Mouse (Mus musculus) G1E (cell line): ENCODE results near the gene Gprc5a.

ENCODE experiments used
- CTCF ChIP-seq: IDR thresholded peaks from 2 replicates; pipeline ENCODE4 v1.5.1; 2012; ENCODE audit warnings: low read depth, low read length, inconsistent platforms, mixed read lengths
- GATA1 ChIP-seq: IDR thresholded peaks from 2 replicates; pipeline ENCODE4 v1.6.1; 2012; ENCODE audit warnings: borderline replicate concordance, low read length, inconsistent platforms, mixed read lengths
- GATA2 ChIP-seq: IDR thresholded peaks from 2 replicates; pipeline ENCODE4 v1.6.1; 2012; ENCODE audit warnings: low read depth, low read length, inconsistent platforms, borderline replicate concordance
- POLR2AphosphoS5 ChIP-seq: IDR thresholded peaks from 2 replicates; pipeline ENCODE4 v1.6.1; 2012; ENCODE audit warnings: low read depth, low read length, inconsistent platforms; ENCODE audit not compliant: insufficient replicate concordance
- TAL1 ChIP-seq: conservative IDR thresholded peaks from 2 replicates; pipeline ENCODE4 v1.6.1; 2012; ENCODE audit warnings: low read depth, low read length, inconsistent platforms, mixed read lengths

DNA sequence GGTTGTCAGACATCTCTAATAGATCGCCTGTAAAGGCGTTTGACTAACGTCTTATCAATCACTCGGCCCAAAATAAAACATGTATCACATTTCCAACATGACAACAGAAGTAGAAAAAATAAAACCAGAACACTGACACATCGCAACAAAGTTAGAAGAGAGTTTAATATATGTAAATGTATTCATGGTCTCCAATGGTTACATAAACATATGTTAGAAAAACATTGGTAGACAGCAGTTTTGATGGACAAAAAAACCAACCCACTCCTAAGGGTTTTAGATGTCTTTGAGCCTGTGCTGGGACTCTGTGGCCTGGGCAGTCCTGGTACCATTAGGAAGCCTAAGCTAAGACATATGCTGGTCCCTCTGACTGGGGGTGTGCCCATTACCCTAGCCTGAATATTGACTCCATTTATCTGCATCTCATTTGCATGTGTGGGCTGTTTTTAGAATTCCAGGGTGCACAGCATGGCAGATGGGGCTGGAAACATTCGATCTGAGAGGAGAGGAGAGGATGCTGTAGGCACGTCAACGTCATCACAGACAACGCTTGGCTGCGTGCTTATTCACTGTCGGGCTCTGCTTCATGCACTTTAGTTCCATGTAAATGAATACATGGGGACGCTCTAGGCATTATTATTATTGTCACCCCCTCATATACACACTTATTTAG is 27.5 kb downstream of the Gprc5a start:
- TF ChIP-seq CTCF (no peak), TAL1 (no peak), GATA1 (no peak), POLR2AphosphoS5 (no peak), GATA2 (no peak)
